In genomic region chr13:71148491-71149302, GRCm38 (mm10) we compare ENCODE assay signal across 12 mouse cellular contexts.
A peak's percentile ranks its signal among the peaks of the same experiment; 100 is the strongest.
DNase-seq lines count a peak whose midpoint lies in the region; ATAC-seq and TF ChIP-seq lines count a peak whose summit lies in the region.
"Had no signal": no experiment of that assay in that cellular context is flagged by ENCODE, and none has a peak within 500 bp of the region (broad histone marks: within the 10 kb centered on the region; RNA-seq: fewer than 3 reads in every experiment).

No protein-coding gene starts in this region.

- no peak for TF ChIP-seq CTCF in Patski (IDR thresholded peaks at IDR 0.05)

- in situ Hi-C loops in Patski (cut with MboI; ENCODE audit: low pct_unique_long_range_greater_than_20kb) = loop anchor here (5.0 kb wide), 2 partner anchors 41 to 1474 kb away; no protein-coding TSS in a partner anchor

- H3K27me3 ChIP-seq in Patski = no peaks in the 10 kb centered on the region
- peaks cover 4% of the 10 kb centered on the region; the same call in 1 of the 2 replicates for H3K27me3 ChIP-seq in forebrain, embryonic 16.5 days (replicated peaks; ENCODE audit: control insufficient read depth, insufficient read depth, low read length)
- peaks cover 47% of the 10 kb centered on the region for H3K27me3 ChIP-seq in midbrain, embryonic 13.5 days
- H3K27me3 ChIP-seq: lung, embryonic 15.5 days had no signal

- CTCF ChIA-PET in Patski (lab: Charles Lee) = no interaction called here

- no peak overlapping the region; the same call in 1 of the 2 replicates for H3K4me2 ChIP-seq in forebrain, embryonic 16.5 days (ENCODE audit: low read length)
- 0 out of 2 replicates have a peak overlapping the region, but pooled peaks have one; percentile 3 for H3K4me2 ChIP-seq in midbrain, embryonic 13.5 days (replicated peaks)
- H3K4me2 ChIP-seq: limb, embryonic 12.5 days; lung, embryonic 15.5 days had no signal

- H3K36me3 ChIP-seq in forebrain, embryonic 16.5 days (ENCODE audit: control insufficient read depth, insufficient read depth) = no peaks in the 10 kb centered on the region
- H3K36me3 ChIP-seq in midbrain, embryonic 13.5 days = no peaks in the 10 kb centered on the region
- H3K36me3 ChIP-seq: limb, embryonic 12.5 days; lung, embryonic 15.5 days had no signal

- no peak overlapping the region for H3K27ac ChIP-seq in forebrain, embryonic 16.5 days (ENCODE audit: low read length)
- peak overlapping the region; percentile 51 for H3K27ac ChIP-seq in midbrain, embryonic 13.5 days
- H3K27ac ChIP-seq: limb, embryonic 12.5 days; lung, embryonic 15.5 days had no signal

- no peak overlapping the region for H3K4me3 ChIP-seq in forebrain, embryonic 16.5 days (replicated peaks; ENCODE audit: low read length)
- no peak overlapping the region for H3K4me3 ChIP-seq in midbrain, embryonic 13.5 days (replicated peaks)
- H3K4me3 ChIP-seq: limb, embryonic 12.5 days; lung, embryonic 15.5 days had no signal

- peak; percentile 33 for ATAC-seq in Patski
- ATAC-seq in forebrain, embryonic 16.5 days = peak; percentile 65
- ATAC-seq in midbrain, embryonic 13.5 days = peak; percentile 82

- POLR2A ChIA-PET in Patski (lab: Charles Lee) = interaction anchor here (0.6 kb wide), 1 partner anchor 9 kb away, joined by 3 read pairs; no protein-coding TSS in a partner anchor

- 3% methylated on average over 8 of the region's 8 CpGs for WGBS in forebrain, embryonic 16.5 days
- 4% methylated on average over 8 of the region's 8 CpGs for WGBS in midbrain, embryonic 13.5 days

- intact Hi-C loops in heart, postnatal 10 days (cut with DNase I) = no loop called here

- no peaks in the 10 kb centered on the region for H3K9me3 ChIP-seq in forebrain, embryonic 16.5 days (ENCODE audit: control insufficient read depth, low read length)
- no peaks in the 10 kb centered on the region for H3K9me3 ChIP-seq in midbrain, embryonic 13.5 days
- H3K9me3 ChIP-seq: limb, embryonic 12.5 days; lung, embryonic 15.5 days had no signal

- H3K9ac ChIP-seq in forebrain, embryonic 16.5 days (replicated peaks; ENCODE audit: low read depth, low read length) = no peak overlapping the region
- H3K9ac ChIP-seq in midbrain, embryonic 13.5 days (replicated peaks) = no peak overlapping the region
- H3K9ac ChIP-seq: limb, embryonic 12.5 days; lung, embryonic 15.5 days had no signal

- H3K4me1 ChIP-seq in forebrain, embryonic 16.5 days (replicated peaks; ENCODE audit: control insufficient read depth, insufficient read depth, low read length) = peaks cover 8% of the 10 kb centered on the region
- peaks cover 17% of the 10 kb centered on the region for H3K4me1 ChIP-seq in midbrain, embryonic 13.5 days (replicated peaks)
- H3K4me1 ChIP-seq: limb, embryonic 12.5 days; lung, embryonic 15.5 days had no signal

- DNase-seq in heart, adult 11 months = peak; percentile 65
- no peak for DNase-seq in heart, postnatal 10 days
- peak; percentile 85 for DNase-seq in Patski (ENCODE audit: low read depth, low spot score)
- DNase-seq in adrenal gland, adult 18-20 months (ENCODE audit: low spot score in 2 of 2) = no peak
- no peak for DNase-seq in adrenal gland, adult (ENCODE audit: inconsistent age in 2 of 2, low spot score in 1 of 2)
- no peak for DNase-seq in testis, postnatal 14 days (ENCODE audit: low spot score)
- DNase-seq: adrenal gland, postnatal 14 days; gastrocnemius, postnatal 36 days had no signal

Comparison
In these comparisons a context has a peak if more than half of its experiments do, and no peak if none do; other contexts are left out.
1. DNase-seq: peak in heart, adult 11 months (single experiment) and Patski (single experiment); none in heart, postnatal 10 days (0 of 2), adrenal gland, adult 18-20 months (0 of 2), adrenal gland, adult (0 of 2) and testis, postnatal 14 days (single experiment).
2. Peak in every context shown above with its lines, with median percentiles within 50 percentile points of each other: ATAC-seq.